Mouse (Mus musculus) heart, embryonic 12.5 days (tissue): ENCODE measurements around the gene Aacs. TPM values are rescaled to one million over a fixed set of nuclear protein-coding genes. Genes with fewer than 3 reads are reported as not detected.

Source experiments
- ATAC-seq: fragments of 200-750 bp; cut with Nextera tagmentation; 2 replicates; pipeline ENCODE4 v1.8.0; 2017; ENCODE audit warnings: moderate TSS enrichment, moderate library complexity; ENCODE audit not compliant: insufficient number of reproducible peaks, low FRiP score
- H3K27ac ChIP-seq: fragments of 300-500 bp; sonication (generic); 2 replicates; pipeline ENCODE4 v1.5.1; 2016; ENCODE audit warnings: mild to moderate bottlenecking, moderate library complexity; ENCODE audit not compliant: poor library complexity, severe bottlenecking
- H3K27me3 ChIP-seq: fragments of 300-500 bp; sonication (generic); replicated peaks from 2 replicates; pipeline ENCODE4 v1.6.1; 2016; ENCODE audit warnings: mild to moderate bottlenecking, moderate library complexity
- H3K36me3 ChIP-seq: fragments of 300-500 bp; sonication (generic); 2 replicates; pipeline ENCODE4 v1.6.1; 2016; ENCODE audit warnings: mild to moderate bottlenecking, moderate library complexity
- H3K4me1 ChIP-seq: fragments of 300-500 bp; sonication (generic); replicated peaks from 2 replicates; pipeline ENCODE4 v1.6.1; 2016; ENCODE audit warnings: mild to moderate bottlenecking
- H3K4me2 ChIP-seq: fragments of 300-500 bp; sonication (generic); 2 replicates; pipeline ENCODE4 v1.6.1; 2016; ENCODE audit warnings: mild to moderate bottlenecking, moderate library complexity
- H3K4me3 ChIP-seq: fragments of 300-500 bp; sonication (generic); 2 replicates; pipeline ENCODE4 v1.5.1; 2016; ENCODE audit warnings: mild to moderate bottlenecking
- H3K9ac ChIP-seq: fragments of 300-500 bp; sonication (generic); 2 replicates; pipeline ENCODE4 v1.6.1; 2016; ENCODE audit warnings: mild to moderate bottlenecking, moderate library complexity
- H3K9me3 ChIP-seq: fragments of 300-500 bp; sonication (generic); replicated peaks from 2 replicates; pipeline ENCODE4 v1.6.1; 2016; ENCODE audit warnings: mild to moderate bottlenecking, moderate library complexity
- WGBS: fragments of 180-500 bp; shearing (Covaris S2); methylation state at CpG from one replicate; pipeline ENCODE4 v1.1.7; 2016; 5-methylcytosine and 5-hydroxymethylcytosine counted together
- polyA plus RNA-seq: library from polyadenylated mRNA; unstranded; fragments of >200 nt; fragmentation: Nextera tagmentation; extraction: Ambion mirVana; gene quantifications from 2 replicates; pipeline ENCODE4 v1.2.1, GENCODE M21; 2016

Gene Aacs
- polyA plus RNA-seq, 1 experiment from 2014 or later: 16.1 TPM

DNA sequence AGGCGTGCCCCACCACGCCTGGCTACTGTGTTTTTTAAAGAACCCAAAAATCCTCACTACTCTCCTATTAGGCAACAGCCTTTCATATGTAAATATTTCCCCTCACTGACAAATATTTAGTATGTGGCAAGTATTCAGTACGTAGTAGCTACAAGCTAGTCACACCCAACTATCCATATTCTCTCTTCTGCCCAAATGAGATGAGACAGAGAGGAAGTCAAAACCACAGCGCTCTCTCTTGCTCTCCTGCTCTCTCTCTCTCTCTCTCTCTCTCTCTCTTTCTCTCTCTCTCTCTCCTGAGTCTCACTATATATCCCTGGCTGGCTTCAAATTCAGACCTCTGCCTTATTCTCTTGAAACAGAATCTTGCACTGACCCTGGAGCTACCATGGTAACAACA, 31.1 kb upstream of the Aacs start:
- H3K4me2 ChIP-seq: no peak overlapping the region
- H3K27ac ChIP-seq: no peak overlapping the region
- 89% methylated on average over 4 of the region's 4 CpGs for WGBS
- H3K27me3 ChIP-seq: no peaks in the 10 kb centered on the region
- H3K9me3 ChIP-seq: no peaks in the 10 kb centered on the region
- no peak overlapping the region for H3K9ac ChIP-seq
- H3K36me3 ChIP-seq: peaks cover 9% of the 10 kb centered on the region; the same call in 1 of the 2 replicates
- H3K4me1 ChIP-seq: peaks cover 35% of the 10 kb centered on the region
- H3K4me3 ChIP-seq: no peak overlapping the region
- ATAC-seq: no peak

DNA sequence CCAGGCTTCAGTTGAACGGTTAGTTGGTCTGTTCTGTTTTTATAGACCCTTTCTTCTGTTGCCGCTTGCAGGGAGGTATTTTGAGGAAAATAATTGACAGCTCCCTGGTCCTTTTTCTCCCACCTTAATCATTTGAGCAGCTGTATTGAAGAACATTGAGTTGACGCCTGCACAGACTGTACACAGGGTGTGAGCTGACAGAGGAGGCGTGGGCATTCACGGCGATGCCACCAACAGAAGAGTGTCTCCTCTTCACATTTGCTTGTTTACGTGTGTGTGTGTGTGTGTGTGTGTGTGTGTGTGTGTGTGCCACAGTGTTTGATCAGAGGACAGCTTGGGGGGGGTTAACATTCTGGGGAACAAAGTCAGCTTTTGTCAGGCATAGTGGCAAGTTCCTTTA, 29.3 kb upstream of the Aacs start:
- H3K36me3 ChIP-seq: peaks cover 10% of the 10 kb centered on the region
- H3K27me3 ChIP-seq: no peaks in the 10 kb centered on the region
- H3K4me1 ChIP-seq: peaks cover 30% of the 10 kb centered on the region
- 85% methylated on average over 7 of the region's 7 CpGs for WGBS
- H3K9ac ChIP-seq: no peak overlapping the region
- no peaks in the 10 kb centered on the region for H3K9me3 ChIP-seq
- no peak overlapping the region for H3K4me3 ChIP-seq
- ATAC-seq: no peak
- H3K4me2 ChIP-seq: no peak overlapping the region
- H3K27ac ChIP-seq: no peak overlapping the region

DNA sequence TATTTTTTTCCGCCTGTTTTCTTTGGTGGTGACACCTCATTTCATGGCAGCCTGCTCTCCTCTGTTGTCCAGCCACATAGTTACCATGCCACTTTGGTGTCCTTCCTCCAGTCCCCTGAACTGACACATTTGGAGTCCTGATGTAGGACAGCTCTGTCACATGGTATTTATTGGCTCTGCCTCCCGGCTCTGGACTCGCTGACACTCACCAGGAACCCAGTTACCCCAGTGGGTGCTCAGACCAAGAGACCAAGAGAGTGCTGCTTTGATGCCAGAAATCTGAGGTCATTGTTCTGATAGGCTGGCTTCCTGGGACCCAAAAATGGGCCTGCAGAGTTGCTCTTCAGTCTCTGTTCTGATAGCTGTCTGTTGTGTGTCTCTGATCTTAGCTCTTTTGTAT, 27.6 kb upstream of the Aacs start:
- ATAC-seq: no peak
- Histone ChIP-seq H3K4me2 (no peak overlapping the region), H3K36me3 (peaks cover 22% of the 10 kb centered on the region), H3K4me1 (peaks cover 20% of the 10 kb centered on the region), H3K4me3 (no peak overlapping the region), H3K27ac (no peak overlapping the region), H3K9me3 (no peaks in the 10 kb centered on the region), H3K27me3 (no peaks in the 10 kb centered on the region), H3K9ac (no peak overlapping the region)
- WGBS: 63% methylated on average over 3 of the region's 3 CpGs

DNA sequence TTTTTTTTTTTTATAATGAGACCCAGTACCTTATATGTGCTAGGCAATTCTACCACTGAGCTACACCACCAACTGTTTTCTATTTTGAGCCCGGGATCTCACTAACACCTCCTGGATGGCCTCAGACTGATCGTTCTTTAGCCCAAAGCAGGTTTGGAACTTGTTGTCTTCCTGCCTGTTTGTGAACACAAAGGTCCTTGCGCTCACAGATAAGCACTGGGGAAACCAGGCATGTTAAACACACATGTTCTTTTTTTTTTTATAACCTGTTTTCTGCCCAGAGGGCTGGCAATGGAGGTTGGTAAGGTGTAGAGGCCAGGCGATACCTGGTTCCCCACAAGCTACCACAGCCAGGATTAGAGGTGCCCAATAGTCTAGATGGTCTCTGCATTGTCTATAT, 27.0 kb upstream of the Aacs start:
- peaks cover 18% of the 10 kb centered on the region for H3K36me3 ChIP-seq
- no peaks in the 10 kb centered on the region for H3K9me3 ChIP-seq
- H3K27ac ChIP-seq: no peak overlapping the region
- 73% methylated on average over 4 of the region's 4 CpGs for WGBS
- H3K4me3 ChIP-seq: no peak overlapping the region
- H3K9ac ChIP-seq: no peak overlapping the region
- peaks cover 19% of the 10 kb centered on the region for H3K4me1 ChIP-seq
- no peak overlapping the region for H3K4me2 ChIP-seq
- no peaks in the 10 kb centered on the region for H3K27me3 ChIP-seq
- ATAC-seq: no peak

DNA sequence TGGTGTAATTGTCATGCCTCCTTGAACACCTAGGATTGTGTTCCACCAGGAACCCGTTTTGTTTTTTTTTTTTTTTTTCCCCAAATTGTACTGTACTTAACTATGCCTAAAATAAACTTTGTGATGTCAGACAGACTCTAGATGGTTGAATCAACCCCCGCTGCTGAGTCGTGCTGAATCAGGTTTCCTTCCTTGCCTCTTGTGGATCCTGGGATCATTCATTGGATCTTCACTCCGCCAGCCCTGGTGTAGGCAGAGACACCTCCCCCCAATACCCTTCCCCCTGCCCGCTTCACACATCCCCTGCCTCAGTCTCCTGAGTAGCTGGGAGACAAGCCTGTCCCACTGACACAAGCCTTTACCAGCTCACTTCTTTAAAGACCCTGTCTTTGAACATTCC, 26.3 kb upstream of the Aacs start:
- ATAC-seq: no peak
- Histone ChIP-seq H3K27ac (no peak overlapping the region), H3K4me3 (no peak overlapping the region), H3K9me3 (no peaks in the 10 kb centered on the region), H3K9ac (no peak overlapping the region), H3K36me3 (peaks cover 18% of the 10 kb centered on the region), H3K27me3 (no peaks in the 10 kb centered on the region), H3K4me2 (no peak overlapping the region), H3K4me1 (peaks cover 16% of the 10 kb centered on the region)
- WGBS: 67% methylated on average over 5 of the region's 5 CpGs

DNA sequence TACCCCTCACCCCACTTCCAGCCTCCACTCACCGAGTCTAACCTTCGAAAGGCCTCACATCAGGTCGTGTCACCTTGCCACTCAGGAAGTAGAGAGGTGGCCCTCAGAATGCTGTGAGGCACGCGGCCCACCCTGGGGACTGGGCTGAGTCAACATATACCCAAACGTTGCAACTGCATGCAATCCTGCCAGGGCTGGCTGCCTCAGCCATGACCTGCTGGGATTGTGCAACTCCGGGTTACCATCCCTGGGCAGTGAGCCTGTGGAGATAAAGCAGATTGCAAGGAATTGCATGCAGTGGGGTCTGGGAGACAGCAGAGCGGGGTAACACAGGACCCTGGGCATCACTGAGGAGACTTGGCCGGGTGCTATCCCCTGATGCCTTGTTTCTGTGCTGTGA, 23.0 kb upstream of the Aacs start:
- ATAC-seq: no peak
- WGBS: 86% methylated on average over 9 of the region's 9 CpGs

DNA sequence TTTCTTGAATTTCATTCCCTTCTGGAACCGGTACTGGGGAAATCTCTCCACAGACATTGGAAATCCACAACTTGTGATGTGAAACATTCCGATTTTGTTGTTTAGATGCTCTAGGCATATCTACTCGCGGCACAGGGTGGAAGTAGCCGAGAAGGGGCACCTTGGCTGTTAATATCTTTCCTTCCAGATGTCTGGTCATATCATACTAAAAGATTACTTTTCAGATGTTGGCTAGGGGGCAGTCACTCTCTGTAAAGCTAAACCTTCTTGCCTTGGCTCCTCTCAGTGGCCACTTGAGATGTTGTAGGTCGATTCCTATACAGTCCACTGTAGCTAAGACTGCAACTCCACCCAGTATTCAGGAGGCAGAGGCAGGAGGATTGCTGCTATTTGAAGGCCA, 19.5 kb upstream of the Aacs start:
- Histone ChIP-seq H3K27me3 (no peaks in the 10 kb centered on the region), H3K4me3 (no peak overlapping the region), H3K9me3 (no peaks in the 10 kb centered on the region), H3K27ac (no peak overlapping the region), H3K9ac (no peak overlapping the region), H3K36me3 (peaks cover 43% of the 10 kb centered on the region), H3K4me1 (no peaks in the 10 kb centered on the region), H3K4me2 (no peak overlapping the region)
- WGBS: 86% methylated on average over 6 of the region's 6 CpGs
- no peak for ATAC-seq

More for the DNA sequence above, 23.0 kb upstream of the Aacs start:
- Histone ChIP-seq H3K9me3 (no peaks in the 10 kb centered on the region), H3K4me1 (peaks cover 16% of the 10 kb centered on the region), H3K4me2 (no peak overlapping the region), H3K27me3 (no peaks in the 10 kb centered on the region), H3K27ac (no peak overlapping the region), H3K4me3 (no peak overlapping the region), H3K36me3 (peaks cover 39% of the 10 kb centered on the region), H3K9ac (no peak overlapping the region)

DNA sequence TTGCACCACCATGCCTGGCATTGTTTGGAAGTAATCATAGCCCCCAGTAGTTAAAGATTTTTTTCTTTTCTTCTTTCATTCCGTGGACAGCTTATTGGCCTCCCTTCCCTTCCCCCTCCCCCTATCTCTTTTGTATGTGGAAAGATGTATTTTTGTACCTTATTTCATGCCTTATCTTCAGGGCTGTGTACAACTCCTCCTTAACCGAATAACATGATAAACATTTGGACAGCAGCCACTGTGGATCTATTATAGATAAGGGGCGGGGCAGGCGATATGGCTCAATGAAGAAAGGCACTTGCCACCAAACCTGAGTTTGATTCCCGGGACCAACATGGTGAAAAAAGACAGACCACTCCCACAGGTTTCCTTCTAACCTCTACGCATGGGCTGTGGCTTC, 18.1 kb upstream of the Aacs start:
- no peaks in the 10 kb centered on the region for H3K9me3 ChIP-seq
- H3K4me1 ChIP-seq: 0 out of 2 replicates have a peak, but pooled peaks cover 2% of the 10 kb centered on the region
- H3K4me3 ChIP-seq: no peak overlapping the region
- H3K9ac ChIP-seq: no peak overlapping the region
- no peak for ATAC-seq
- no peaks in the 10 kb centered on the region for H3K27me3 ChIP-seq
- H3K27ac ChIP-seq: no peak overlapping the region
- no peak overlapping the region for H3K4me2 ChIP-seq
- H3K36me3 ChIP-seq: peaks cover 31% of the 10 kb centered on the region
- 81% methylated on average over 6 of the region's 6 CpGs for whole genome bisulfite sequencing

DNA sequence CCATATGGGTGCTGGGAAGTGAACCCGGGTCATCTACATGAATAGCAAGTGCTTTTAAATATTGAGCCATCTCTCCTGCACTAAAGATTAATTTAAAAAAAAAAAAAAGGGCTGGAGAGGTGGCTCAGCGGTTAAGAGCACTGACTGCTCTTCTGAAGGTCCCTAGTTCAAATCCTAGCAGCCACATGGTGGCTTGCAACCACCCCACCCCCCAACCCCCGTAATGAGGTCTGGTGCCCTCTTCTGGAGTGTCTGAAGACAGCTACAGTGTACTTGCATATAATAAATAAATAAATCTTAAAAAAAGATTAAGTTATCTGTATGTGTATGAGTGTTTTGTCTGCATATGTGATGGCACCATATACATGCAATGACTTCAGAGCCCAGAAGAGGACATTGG, 15.0 kb upstream of the Aacs start:
- Histone ChIP-seq H3K9me3 (no peaks in the 10 kb centered on the region), H3K4me3 (no peak overlapping the region), H3K27ac (no peak overlapping the region), H3K27me3 (no peaks in the 10 kb centered on the region), H3K36me3 (peaks cover 12% of the 10 kb centered on the region), H3K4me2 (no peak overlapping the region), H3K4me1 (peaks cover 8% of the 10 kb centered on the region), H3K9ac (no peak overlapping the region)
- ATAC-seq: no peak
- 83% methylated on average over 3 of the region's 3 CpGs for WGBS

DNA sequence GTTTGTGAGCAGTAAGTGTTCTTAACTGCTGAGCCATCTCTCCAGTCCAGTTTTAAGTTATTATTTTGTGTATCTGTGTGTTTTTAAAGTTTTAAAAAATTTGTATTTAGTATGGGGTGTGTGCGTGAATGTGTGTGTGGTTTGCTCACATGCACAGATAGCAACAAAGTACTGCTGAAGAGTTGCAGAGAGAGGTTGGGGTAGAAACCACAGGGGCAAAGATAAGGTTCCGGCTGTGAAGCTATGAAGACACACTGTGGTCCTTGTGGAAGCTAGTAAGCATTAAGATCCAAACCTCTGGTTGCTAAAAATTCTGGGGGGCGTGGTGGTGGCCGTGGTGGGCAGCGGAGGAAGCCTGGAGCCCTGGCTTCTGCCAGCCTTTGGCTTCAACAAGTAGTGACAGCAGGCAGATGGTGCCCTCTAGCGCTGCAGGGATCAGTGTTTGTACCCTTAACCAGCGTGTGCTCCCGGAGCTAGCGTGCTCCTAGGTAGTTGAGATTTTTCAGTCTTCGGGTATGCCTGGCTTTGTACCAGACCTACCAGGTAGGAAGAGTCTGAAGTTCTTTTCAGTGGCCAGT, 13.7 kb upstream of the Aacs start:
- Histone ChIP-seq H3K4me2 (peak overlapping the region; percentile 31; the same call in 1 of the 2 replicates), H3K27me3 (no peaks in the 10 kb centered on the region), H3K27ac (no peak overlapping the region), H3K9ac (no peak overlapping the region), H3K4me1 (peaks cover 8% of the 10 kb centered on the region), H3K4me3 (no peak overlapping the region), H3K36me3 (0 out of 2 replicates have a peak, but pooled peaks cover 3% of the 10 kb centered on the region), H3K9me3 (no peaks in the 10 kb centered on the region)
- ATAC-seq: no peak
- 40% methylated on average over 10 of the region's 10 CpGs for WGBS

DNA sequence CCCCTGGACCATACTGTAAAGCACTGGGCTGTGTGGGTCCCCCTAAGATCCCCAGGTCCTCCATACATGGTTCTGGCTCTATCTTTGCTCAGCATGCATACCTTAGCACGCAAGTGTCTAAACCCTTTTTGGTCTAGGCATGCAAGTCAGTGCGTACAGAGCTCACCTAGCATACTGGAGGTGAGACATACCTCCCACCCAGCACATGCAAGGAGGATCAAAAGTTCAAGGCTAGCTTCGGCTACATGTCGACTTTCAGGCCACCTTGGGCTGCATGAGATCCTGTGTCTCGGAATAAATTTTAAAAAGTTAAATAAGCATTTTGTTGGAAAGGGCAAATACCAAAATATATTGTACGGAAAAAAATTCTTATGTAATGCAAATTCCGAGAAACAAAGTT, 10.4 kb upstream of the Aacs start:
- Histone ChIP-seq H3K27me3 (no peaks in the 10 kb centered on the region), H3K4me1 (peaks cover 8% of the 10 kb centered on the region), H3K9me3 (no peaks in the 10 kb centered on the region), H3K4me2 (peak overlapping the region; percentile 60), H3K9ac (peak overlapping the region; percentile 32; the same call in 1 of the 2 replicates), H3K36me3 (no peaks in the 10 kb centered on the region), H3K27ac (no peak overlapping the region), H3K4me3 (peak overlapping the region; percentile 24)
- no peak for ATAC-seq
- 39% methylated on average over 7 of the region's 7 CpGs for WGBS

DNA sequence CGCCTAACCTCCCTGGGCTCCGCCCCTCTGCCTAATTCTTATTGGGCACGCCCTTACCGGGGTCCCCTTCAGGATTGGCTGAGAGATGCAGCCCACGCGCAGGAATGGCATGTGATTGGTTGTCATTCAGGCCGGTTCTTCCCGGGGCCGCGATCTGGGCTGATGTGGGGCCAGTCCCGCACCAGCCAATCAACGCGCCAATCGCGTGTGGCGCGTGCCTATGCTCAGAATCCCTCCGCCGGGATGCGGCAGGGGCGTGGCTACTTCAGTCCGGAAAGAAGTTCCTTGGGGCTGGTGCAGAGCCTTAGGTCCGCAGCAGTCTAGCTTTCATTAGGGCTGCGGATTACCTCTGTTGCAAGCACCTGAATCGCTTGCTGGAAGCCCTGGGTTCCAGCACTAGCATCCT, 9.9 kb upstream of the Aacs start:
- Histone ChIP-seq H3K27ac (no peak overlapping the region), H3K4me1 (peaks cover 8% of the 10 kb centered on the region), H3K36me3 (no peaks in the 10 kb centered on the region), H3K4me3 (peak overlapping the region; percentile 24), H3K9ac (no peak overlapping the region), H3K4me2 (peak overlapping the region; percentile 60), H3K27me3 (no peaks in the 10 kb centered on the region), H3K9me3 (no peaks in the 10 kb centered on the region)
- peak; percentile 100 for ATAC-seq
- under 1% methylated on average over 25 of the region's 25 CpGs for WGBS
